Mouse (Mus musculus): ENCODE results near the gene Lap3.

GRCm38 (mm10) chr5:45483654-45484053 is 9.5 kb upstream of the Lap3 start:
- TF ChIP-seq CTCF (IDR thresholded peaks at IDR 0.05; ENCODE audit: borderline replicate concordance, insufficient read depth, low read depth, low read length) (no peak), POLR2A (IDR thresholded peaks at IDR 0.05; ENCODE audit: borderline replicate concordance, insufficient read depth, low read length) (no peak)

Measured in cerebellum, adult 2 months (tissue).